Mouse (Mus musculus): ENCODE results near the gene Gm4881. TPM values are rescaled to one million over a fixed set of nuclear protein-coding genes. Genes with fewer than 3 reads are reported as not detected.

The Gm4881 gene
- polyA plus RNA-seq, 1 experiment from 2014 or later = not detected

GRCm38 (mm10) chr7:24904070-24904483 is 40.2 kb downstream of the Gm4881 start:
- Histone ChIP-seq H3K4me3 (ENCODE audit: low read depth, low read length) (peak overlapping the region; percentile 77), H3K4me2 (ENCODE audit: low read depth, low read length) (peak overlapping the region; percentile 82), H3K9me3 (replicated peaks; ENCODE audit: control insufficient read depth, low read length) (no peaks in the 10 kb centered on the region), H3K27me3 (ENCODE audit: control insufficient read depth, insufficient read depth, low read depth, low read length) (no peaks in the 10 kb centered on the region), H3K36me3 (ENCODE audit: control insufficient read depth, insufficient read depth) (peaks cover 6% of the 10 kb centered on the region), H3K27ac (ENCODE audit: low read length) (peak overlapping the region; percentile 91), H3K4me1 (ENCODE audit: control insufficient read depth, low read depth, low read length) (peaks cover 47% of the 10 kb centered on the region), H3K9ac (ENCODE audit: low read depth, low read length) (peak overlapping the region; percentile 84)
- ATAC-seq (ENCODE audit: low read depth) = peak; percentile 96
- WGBS (ENCODE audit: insufficient replicate concordance) = under 1% methylated on average over 30 of the region's 30 CpGs

- H3K9me3 ChIP-seq (replicated peaks; ENCODE audit: control insufficient read depth, low read length) = no peaks in the 10 kb centered on the region
- 7% methylated on average over 10 of the region's 10 CpGs for WGBS (ENCODE audit: insufficient replicate concordance)
Measured at GRCm38 (mm10) chr7:24903444-24903825, 40.9 kb downstream of the Gm4881 start.

GRCm38 (mm10) chr7:24902630-24903443 is 41.5 kb downstream of the Gm4881 start, which contains the start of gene Arhgef1:
Arhgef1 (plus strand) TSS chr7:24902912.
- peaks cover under 1% of the 10 kb centered on the region for H3K36me3 ChIP-seq (ENCODE audit: control insufficient read depth, insufficient read depth)
- H3K27ac ChIP-seq (ENCODE audit: low read length) = peak within 1 kb of the TSS; percentile 91
- H3K9ac ChIP-seq (ENCODE audit: low read depth, low read length) = peak within 1 kb of the TSS; percentile 74
- H3K4me3 ChIP-seq (ENCODE audit: low read depth, low read length) = peak within 1 kb of the TSS; percentile 77
- no peaks in the 10 kb centered on the region for H3K27me3 ChIP-seq (ENCODE audit: control insufficient read depth, insufficient read depth, low read depth, low read length)
- WGBS (ENCODE audit: insufficient replicate concordance) = 3% methylated on average over 44 of the region's 68 CpGs
- H3K4me2 ChIP-seq (ENCODE audit: low read depth, low read length) = peak within 1 kb of the TSS; percentile 82
- peaks cover 47% of the 10 kb centered on the region for H3K4me1 ChIP-seq (ENCODE audit: control insufficient read depth, low read depth, low read length)
- H3K9me3 ChIP-seq (replicated peaks; ENCODE audit: control insufficient read depth, low read length) = no peaks in the 10 kb centered on the region
- peak; percentile 56 for ATAC-seq (ENCODE audit: low read depth)

More at GRCm38 (mm10) chr7:24903444-24903825, 40.9 kb downstream of the Gm4881 start:
- Histone ChIP-seq H3K4me1 (ENCODE audit: control insufficient read depth, low read depth, low read length) (peaks cover 47% of the 10 kb centered on the region), H3K27ac (ENCODE audit: low read length) (peak overlapping the region; percentile 91), H3K9ac (ENCODE audit: low read depth, low read length) (peak overlapping the region; percentile 74), H3K4me2 (ENCODE audit: low read depth, low read length) (peak overlapping the region; percentile 82), H3K27me3 (ENCODE audit: control insufficient read depth, insufficient read depth, low read depth, low read length) (no peaks in the 10 kb centered on the region), H3K36me3 (ENCODE audit: control insufficient read depth, insufficient read depth) (peaks cover 6% of the 10 kb centered on the region), H3K4me3 (ENCODE audit: low read depth, low read length) (peak overlapping the region; percentile 77)
- ATAC-seq (ENCODE audit: low read depth) = no peak

GRCm38 (mm10) chr7:24902264-24902629 is 42.0 kb downstream of the Gm4881 start:
- H3K27me3 ChIP-seq (ENCODE audit: control insufficient read depth, insufficient read depth, low read depth, low read length) = no peaks in the 10 kb centered on the region
- peak overlapping the region; percentile 77 for H3K4me3 ChIP-seq (ENCODE audit: low read depth, low read length)
- H3K27ac ChIP-seq (ENCODE audit: low read length) = peak overlapping the region; percentile 91
- 16% methylated on average over 2 of the region's 2 CpGs for WGBS (ENCODE audit: insufficient replicate concordance)
- no peaks in the 10 kb centered on the region for H3K36me3 ChIP-seq (ENCODE audit: control insufficient read depth, insufficient read depth)
- H3K4me1 ChIP-seq (ENCODE audit: control insufficient read depth, low read depth, low read length) = peaks cover 44% of the 10 kb centered on the region
- no peak for ATAC-seq (ENCODE audit: low read depth)
- peak overlapping the region; percentile 74 for H3K9ac ChIP-seq (ENCODE audit: low read depth, low read length)
- H3K9me3 ChIP-seq (replicated peaks; ENCODE audit: control insufficient read depth, low read length) = no peaks in the 10 kb centered on the region
- H3K4me2 ChIP-seq (ENCODE audit: low read depth, low read length) = peak overlapping the region; percentile 82

GRCm38 (mm10) chr7:24901842-24902241 is 42.5 kb downstream of the Gm4881 start:
- no peaks in the 10 kb centered on the region for H3K9me3 ChIP-seq (replicated peaks; ENCODE audit: control insufficient read depth, low read length)
- peaks cover 40% of the 10 kb centered on the region for H3K4me1 ChIP-seq (ENCODE audit: control insufficient read depth, low read depth, low read length)
- peak overlapping the region; percentile 77; the same call in 1 of the 2 replicates for H3K4me3 ChIP-seq (ENCODE audit: low read depth, low read length)
- peak overlapping the region; percentile 82 for H3K4me2 ChIP-seq (ENCODE audit: low read depth, low read length)
- 10% methylated on average over 1 of the region's 1 CpGs for WGBS (ENCODE audit: insufficient replicate concordance)
- no peaks in the 10 kb centered on the region for H3K36me3 ChIP-seq (ENCODE audit: control insufficient read depth, insufficient read depth)
- peak overlapping the region; percentile 91 for H3K27ac ChIP-seq (ENCODE audit: low read length)
- ATAC-seq (ENCODE audit: low read depth) = no peak
- H3K27me3 ChIP-seq (ENCODE audit: control insufficient read depth, insufficient read depth, low read depth, low read length) = no peaks in the 10 kb centered on the region
- H3K9ac ChIP-seq (ENCODE audit: low read depth, low read length) = peak overlapping the region; percentile 74; the same call in 1 of the 2 replicates

GRCm38 (mm10) chr7:24901114-24901513 is 43.2 kb downstream of the Gm4881 start:
- Histone ChIP-seq H3K4me2 (ENCODE audit: low read depth, low read length) (no peak overlapping the region), H3K27me3 (ENCODE audit: control insufficient read depth, insufficient read depth, low read depth, low read length) (no peaks in the 10 kb centered on the region), H3K9me3 (replicated peaks; ENCODE audit: control insufficient read depth, low read length) (no peaks in the 10 kb centered on the region), H3K9ac (ENCODE audit: low read depth, low read length) (no peak overlapping the region), H3K4me1 (ENCODE audit: control insufficient read depth, low read depth, low read length) (peaks cover 33% of the 10 kb centered on the region), H3K36me3 (ENCODE audit: control insufficient read depth, insufficient read depth) (no peaks in the 10 kb centered on the region), H3K27ac (ENCODE audit: low read length) (0 out of 2 replicates have a peak overlapping the region, but pooled peaks have one; percentile 2), H3K4me3 (ENCODE audit: low read depth, low read length) (no peak overlapping the region)
- no peak for ATAC-seq (ENCODE audit: low read depth)
- WGBS (ENCODE audit: insufficient replicate concordance) = 31% methylated on average over 6 of the region's 6 CpGs

GRCm38 (mm10) chr7:24897959-24898358 is 46.3 kb downstream of the Gm4881 start:
- no peaks in the 10 kb centered on the region for H3K36me3 ChIP-seq (ENCODE audit: control insufficient read depth, insufficient read depth)
- peaks cover 13% of the 10 kb centered on the region for H3K4me1 ChIP-seq (ENCODE audit: control insufficient read depth, low read depth, low read length)
- ATAC-seq (ENCODE audit: low read depth) = no peak
- no peak overlapping the region for H3K4me3 ChIP-seq (ENCODE audit: low read depth, low read length)
- H3K9me3 ChIP-seq (replicated peaks; ENCODE audit: control insufficient read depth, low read length) = no peaks in the 10 kb centered on the region
- no peak overlapping the region for H3K27ac ChIP-seq (ENCODE audit: low read length)
- 68% methylated on average over 5 of the region's 5 CpGs for WGBS (ENCODE audit: insufficient replicate concordance)
- no peaks in the 10 kb centered on the region for H3K27me3 ChIP-seq (ENCODE audit: control insufficient read depth, insufficient read depth, low read depth, low read length)
- H3K9ac ChIP-seq (ENCODE audit: low read depth, low read length) = no peak overlapping the region
- no peak overlapping the region for H3K4me2 ChIP-seq (ENCODE audit: low read depth, low read length)

GRCm38 (mm10) chr7:24897224-24897623 is 47.1 kb downstream of the Gm4881 start, which contains the start of gene Cd79a:
Cd79a (plus strand) TSS chr7:24897381.
- no peaks in the 10 kb centered on the region for H3K9me3 ChIP-seq (replicated peaks; ENCODE audit: control insufficient read depth, low read length)
- WGBS (ENCODE audit: insufficient replicate concordance) = 55% methylated on average over 12 of the region's 12 CpGs
- H3K36me3 ChIP-seq (ENCODE audit: control insufficient read depth, insufficient read depth) = no peaks in the 10 kb centered on the region
- no peak within 1 kb of the TSS for H3K9ac ChIP-seq (ENCODE audit: low read depth, low read length)
- H3K4me2 ChIP-seq (ENCODE audit: low read depth, low read length) = no peak within 1 kb of the TSS
- no peak within 1 kb of the TSS for H3K27ac ChIP-seq (ENCODE audit: low read length)
- H3K27me3 ChIP-seq (ENCODE audit: control insufficient read depth, insufficient read depth, low read depth, low read length) = no peaks in the 10 kb centered on the region
- no peak within 1 kb of the TSS for H3K4me3 ChIP-seq (ENCODE audit: low read depth, low read length)
- peaks cover 6% of the 10 kb centered on the region for H3K4me1 ChIP-seq (ENCODE audit: control insufficient read depth, low read depth, low read length)
- ATAC-seq (ENCODE audit: low read depth) = peak; percentile 38; the same call in 1 of the 2 replicates

GRCm38 (mm10) chr7:24896269-24896668 is 48.0 kb downstream of the Gm4881 start:
- no peak for ATAC-seq (ENCODE audit: low read depth)
- Histone ChIP-seq H3K27me3 (ENCODE audit: control insufficient read depth, insufficient read depth, low read depth, low read length) (no peaks in the 10 kb centered on the region), H3K9ac (ENCODE audit: low read depth, low read length) (no peak overlapping the region), H3K4me2 (ENCODE audit: low read depth, low read length) (no peak overlapping the region), H3K9me3 (replicated peaks; ENCODE audit: control insufficient read depth, low read length) (no peaks in the 10 kb centered on the region), H3K4me3 (ENCODE audit: low read depth, low read length) (no peak overlapping the region), H3K4me1 (ENCODE audit: control insufficient read depth, low read depth, low read length) (no peaks in the 10 kb centered on the region; the same call in 1 of the 2 replicates), H3K36me3 (ENCODE audit: control insufficient read depth, insufficient read depth) (no peaks in the 10 kb centered on the region), H3K27ac (ENCODE audit: low read length) (no peak overlapping the region)
- WGBS (ENCODE audit: insufficient replicate concordance) = 79% methylated on average over 8 of the region's 8 CpGs

Measured in liver, embryonic 16.5 days (tissue).